Mouse (Mus musculus) lung, postnatal 10 days (tissue): ENCODE results near the gene Ptpdc1.

Experiments
- DNase-seq: peaks from one replicate; pipeline ENCODE4 v3.0.0; 2021

The Ptpdc1 gene

GRCm38 (mm10) chr13:48582688-48583379 is 42.6 kb downstream of the Ptpdc1 start:
- no peak for DNase-seq

GRCm38 (mm10) chr13:48578616-48579015 is 46.8 kb downstream of the Ptpdc1 start:
- no peak for DNase-seq

DNA sequence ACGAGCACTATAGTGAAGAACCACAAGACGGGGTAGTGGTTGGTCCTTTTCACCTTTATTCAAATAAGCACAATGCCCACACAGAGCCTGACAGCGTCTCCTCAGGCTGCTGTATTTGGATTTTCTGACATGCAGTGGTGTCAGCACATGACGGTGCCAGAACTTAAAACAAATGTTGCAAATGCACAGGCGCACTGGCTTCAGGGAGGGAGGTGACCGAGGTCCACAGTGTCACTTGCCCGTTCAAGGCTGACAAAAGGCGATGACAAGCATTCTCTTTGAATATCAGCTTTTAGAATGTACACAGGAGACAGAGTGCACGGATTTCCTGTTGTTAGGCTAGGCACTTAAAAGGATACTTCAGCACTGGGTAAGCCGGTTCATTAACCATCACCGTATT is 47.6 kb downstream of the Ptpdc1 start:
- DNase-seq: no peak

DNA sequence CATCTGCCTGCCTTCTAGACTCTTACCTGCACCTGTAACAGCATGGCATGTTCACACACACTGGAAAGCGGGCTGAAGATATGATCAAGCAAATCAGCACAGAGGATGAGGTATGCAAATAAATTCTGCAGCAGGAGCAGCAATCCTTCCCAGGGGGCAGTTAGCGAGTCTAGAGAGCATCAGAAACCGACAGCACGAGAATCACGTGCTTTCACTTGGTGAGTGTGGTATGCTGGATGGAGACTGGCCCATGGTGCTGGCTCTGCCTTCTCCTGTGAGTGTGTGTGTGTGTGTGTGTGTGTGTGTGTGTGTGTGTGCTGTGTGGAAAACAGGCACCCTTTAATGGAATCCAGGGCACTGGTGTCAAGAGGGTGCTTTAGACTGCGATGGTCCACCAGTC is 48.5 kb downstream of the Ptpdc1 start:
- DNase-seq: no peak

DNA sequence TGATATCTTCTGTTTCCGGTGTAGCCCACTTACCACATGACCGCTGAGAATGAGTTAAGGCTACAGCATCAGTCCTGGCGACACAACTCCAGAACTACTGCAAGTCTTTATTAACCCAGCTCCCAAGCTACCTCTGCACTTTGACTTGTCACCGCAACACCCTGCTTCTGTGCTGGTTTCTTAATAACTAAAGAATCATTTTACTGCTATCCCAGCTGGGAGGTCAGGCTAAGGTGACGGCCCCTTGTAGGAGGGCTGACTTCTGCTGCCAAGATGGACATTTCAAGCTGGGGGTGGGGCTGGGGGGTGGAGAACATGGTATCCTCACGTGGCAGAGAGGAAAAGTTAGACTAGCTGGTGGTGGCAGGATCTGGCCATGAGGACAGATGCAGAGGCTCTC is 50.7 kb downstream of the Ptpdc1 start:
- peak; percentile 28 for DNase-seq

DNA sequence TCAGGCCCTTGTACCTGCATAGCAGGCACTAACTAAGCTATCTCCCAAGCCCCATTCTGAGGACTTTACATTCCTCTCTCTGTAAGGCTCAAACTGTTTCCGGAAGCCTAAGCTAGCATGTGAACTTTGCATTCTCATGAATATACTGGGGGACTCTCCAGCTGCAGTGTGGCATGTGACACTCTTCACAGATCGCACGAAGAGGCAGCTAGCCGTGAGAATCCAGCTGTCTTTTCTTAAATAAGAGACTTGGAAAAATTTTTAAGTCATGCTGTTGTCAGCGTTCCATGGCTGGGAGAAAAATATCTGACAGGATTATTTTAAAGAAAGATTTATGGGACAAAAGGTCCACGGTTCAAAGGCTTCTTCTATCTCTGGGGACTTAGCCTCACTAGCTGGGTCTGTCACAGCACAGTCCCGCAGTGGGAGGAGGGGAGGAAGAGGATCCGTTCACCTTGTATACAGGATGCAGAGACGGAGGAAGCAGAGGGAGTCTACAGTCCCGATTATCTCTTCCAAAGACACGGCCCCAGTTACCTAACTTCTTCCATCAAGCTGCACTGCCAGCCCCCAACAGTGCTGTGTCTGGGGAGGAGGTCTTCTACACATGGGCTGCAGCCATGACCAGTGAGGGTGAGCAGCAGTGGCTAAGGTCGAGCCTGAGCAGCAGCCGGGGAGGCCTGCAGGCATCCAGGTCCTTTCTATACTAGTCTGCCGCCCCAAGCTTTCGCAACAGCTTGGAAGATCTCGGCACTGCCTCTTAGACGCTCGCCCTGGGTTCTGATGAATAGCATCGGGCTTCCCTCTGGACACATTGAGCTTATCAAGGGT is 51.7 kb downstream of the Ptpdc1 start:
- DNase-seq: peak; percentile 66

DNA sequence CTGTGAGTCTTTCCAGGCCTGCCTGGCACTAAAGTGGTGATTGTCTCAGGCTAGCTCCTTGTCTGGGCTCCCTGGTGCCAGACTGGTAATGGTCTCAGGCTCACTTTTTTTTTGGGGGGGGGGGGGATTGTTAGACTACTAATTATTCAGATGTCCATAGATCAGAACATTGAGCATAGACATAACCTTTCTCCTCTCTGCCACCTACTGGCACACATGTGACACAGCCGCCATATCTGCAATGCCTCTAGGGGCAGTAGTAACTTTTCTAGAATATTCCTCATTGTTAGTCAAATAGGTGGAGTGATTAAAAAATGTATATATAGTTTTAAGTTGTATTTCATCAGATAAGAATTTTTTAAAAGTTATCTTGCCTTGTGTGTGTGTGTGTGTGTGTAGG is 53.3 kb downstream of the Ptpdc1 start:
- peak; percentile 85 for DNase-seq

DNA sequence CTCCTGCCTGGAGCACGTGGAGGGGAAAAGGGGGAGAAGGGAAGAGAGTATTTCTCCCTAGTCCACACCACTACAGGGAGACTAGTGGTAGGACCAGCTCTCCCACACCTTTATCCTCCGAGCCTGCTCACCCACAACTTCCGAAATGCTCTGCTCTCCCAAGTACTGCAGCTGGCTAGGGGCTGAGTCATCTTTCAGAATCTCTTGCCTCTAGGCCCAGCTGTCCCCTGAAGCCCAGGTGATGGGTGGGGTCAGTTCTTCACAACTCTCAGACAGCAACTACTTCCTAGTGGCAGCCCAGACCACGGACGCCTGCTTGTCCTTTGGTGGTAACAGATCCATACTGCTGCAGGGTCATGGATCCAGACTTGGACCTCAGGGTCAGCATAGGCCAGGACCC is 54.2 kb downstream of the Ptpdc1 start:
- DNase-seq: no peak

DNA sequence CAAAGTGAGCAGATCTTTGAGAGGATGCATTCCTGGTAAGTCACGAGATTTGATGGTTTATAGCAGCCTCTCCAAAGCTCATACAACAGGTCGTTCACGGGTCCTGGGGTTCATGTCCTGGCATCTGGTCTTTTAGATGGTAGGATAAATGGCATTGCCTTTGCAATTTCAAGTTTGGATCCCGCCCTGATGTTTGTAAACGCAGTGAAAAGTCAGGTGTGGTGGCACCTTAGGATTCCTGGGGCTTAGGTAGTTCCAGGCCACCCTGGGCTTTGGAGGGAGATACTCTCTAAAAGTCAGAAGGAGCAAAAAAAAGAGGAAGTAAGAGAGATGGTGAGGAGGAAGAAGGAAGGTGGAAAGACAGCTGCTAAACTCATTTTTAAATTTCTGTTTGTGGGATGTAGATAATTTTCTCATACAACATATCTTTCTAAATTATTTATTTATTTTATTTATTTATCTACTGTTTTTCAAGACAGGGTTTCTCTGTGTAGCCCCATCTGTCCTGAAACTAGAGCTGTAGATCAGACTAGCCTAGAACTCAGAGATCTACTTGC is 55.8 kb downstream of the Ptpdc1 start:
- no peak for DNase-seq

DNA sequence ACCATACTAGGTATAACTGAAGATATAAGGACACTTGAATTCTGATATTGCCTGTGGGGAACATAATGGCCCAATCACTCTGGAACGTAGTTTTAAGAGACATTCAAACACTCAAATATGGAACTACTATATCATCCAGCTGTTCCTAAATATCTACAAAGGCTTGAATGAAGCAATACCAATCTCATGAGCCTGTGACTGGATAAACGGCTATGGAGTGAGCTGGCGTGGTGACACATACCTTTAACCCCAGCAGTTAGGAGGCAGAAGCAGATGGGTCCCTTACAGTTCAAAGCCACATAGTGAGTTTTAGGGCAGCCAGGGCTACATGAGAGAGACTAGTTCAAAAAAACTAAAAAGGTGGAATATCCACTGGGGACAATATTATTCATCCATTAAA is 57.8 kb downstream of the Ptpdc1 start:
- no peak for DNase-seq

GRCm38 (mm10) chr13:48566116-48566935 is 59.1 kb downstream of the Ptpdc1 start:
- DNase-seq: peak; percentile 96

GRCm38 (mm10) chr13:48564881-48565600 is 60.4 kb downstream of the Ptpdc1 start:
- no peak for DNase-seq

GRCm38 (mm10) chr13:48562336-48562735 is 63.1 kb downstream of the Ptpdc1 start:
- no peak for DNase-seq

- DNase-seq: no peak
Measured at GRCm38 (mm10) chr13:48561481-48561880, 64.0 kb downstream of the Ptpdc1 start.

- DNase-seq: no peak
Measured at GRCm38 (mm10) chr13:48555976-48556375, 69.5 kb downstream of the Ptpdc1 start.

DNA sequence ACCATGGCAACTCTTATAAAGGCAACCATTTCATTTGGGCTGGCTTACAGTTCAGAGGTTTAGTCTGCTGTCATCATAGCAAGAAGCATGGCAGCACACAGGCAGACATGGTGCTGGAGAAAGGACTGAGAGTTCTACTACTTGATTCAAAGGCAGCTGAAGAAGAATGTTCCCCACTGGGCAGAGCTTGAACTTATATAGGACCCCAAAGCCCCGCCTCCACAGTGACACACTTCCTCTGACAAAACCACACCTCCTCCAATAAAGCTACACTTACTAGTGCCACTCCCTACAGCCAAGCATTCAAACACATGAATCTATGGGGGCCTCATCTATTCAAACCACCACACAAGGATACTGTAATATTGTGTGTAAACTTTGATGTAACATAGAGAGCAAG is 70.9 kb downstream of the Ptpdc1 start:
- DNase-seq: no peak

DNA sequence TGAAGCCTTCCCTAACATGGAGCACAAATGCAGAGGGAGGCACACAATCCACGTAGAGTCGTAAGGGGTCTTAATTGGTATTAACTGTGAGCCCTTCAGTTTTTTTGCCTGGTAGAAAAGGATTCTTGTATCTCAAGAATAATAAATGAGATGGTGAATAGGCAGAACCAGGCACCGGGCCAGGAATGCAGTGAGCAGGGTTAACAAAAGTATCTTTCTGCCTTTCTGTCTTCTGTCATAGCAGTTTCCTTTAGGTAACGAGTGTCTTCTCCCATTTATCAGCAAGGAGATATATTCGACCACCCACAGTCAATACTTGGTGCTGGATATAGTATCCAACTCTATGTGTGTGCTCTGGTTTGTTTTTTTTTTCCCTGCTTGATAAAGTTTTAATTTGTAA is 72.0 kb downstream of the Ptpdc1 start:
- DNase-seq: no peak

DNA sequence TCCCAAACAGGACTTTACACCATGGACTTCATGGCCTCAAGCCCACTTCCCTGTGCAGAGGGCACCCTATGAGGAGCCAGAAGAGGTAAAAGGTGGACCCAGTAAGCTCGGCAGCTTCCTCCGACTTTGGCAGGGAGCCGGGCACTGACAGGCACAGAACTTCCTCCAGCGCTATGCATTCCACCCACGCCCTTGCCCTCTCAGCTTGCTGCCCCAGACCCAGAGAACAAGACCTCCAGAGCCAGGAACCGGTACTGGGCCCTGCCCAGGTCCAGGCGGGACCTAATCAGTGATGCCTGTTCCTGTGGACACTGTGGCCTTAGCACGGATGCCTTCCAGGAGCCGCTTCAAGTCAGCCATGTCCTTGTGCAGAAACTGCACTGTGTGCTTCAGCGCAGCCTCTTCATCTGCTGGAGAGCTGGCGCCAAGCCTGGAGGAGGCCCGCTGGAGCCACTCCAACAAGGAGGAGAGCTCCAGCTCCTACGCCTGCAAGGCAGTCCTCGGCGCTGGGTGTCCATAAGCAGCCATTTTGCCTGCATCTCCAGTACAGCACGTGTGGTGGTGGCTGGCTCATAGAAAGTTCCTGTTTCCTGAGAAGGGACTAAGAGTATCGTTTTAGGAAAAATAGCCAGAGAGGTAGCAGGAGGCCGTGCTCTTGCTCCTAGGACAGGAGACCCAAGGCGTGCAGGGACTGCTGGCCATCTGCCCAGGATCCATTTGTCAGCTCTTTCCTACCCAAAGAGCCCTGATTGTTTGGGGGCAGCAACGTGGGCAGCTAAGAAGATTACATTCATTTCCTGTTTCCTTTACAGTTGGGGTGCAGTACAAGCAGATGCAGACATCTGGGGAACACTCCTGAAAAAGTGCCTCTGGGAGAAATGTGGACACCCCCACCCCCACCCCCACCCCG is 73.0 kb downstream of the Ptpdc1 start:
- peak; percentile 96 for DNase-seq

GRCm38 (mm10) chr13:48548296-48548695 is 77.2 kb downstream of the Ptpdc1 start:
- DNase-seq: no peak

- no peak for DNase-seq
Measured at GRCm38 (mm10) chr13:48547623-48548022, 77.8 kb downstream of the Ptpdc1 start.

GRCm38 (mm10) chr13:48546330-48546917 is 79.0 kb downstream of the Ptpdc1 start:
- DNase-seq: peak; percentile 100
